Mouse (Mus musculus) testis, adult 10 weeks (tissue): ENCODE results near the gene Tmtc3. TPM values are rescaled to one million over a fixed set of nuclear protein-coding genes. Genes with fewer than 3 reads are reported as not detected.

Source experiments
- polyA plus RNA-seq: library from polyadenylated mRNA; stranded (reverse); fragments of 350-450 nt; fragmentation: Illumina TruSeq; extraction: RNeasy Lipid Tissue Mini Kit (QIAGEN cat#74804); gene quantifications from one replicate; pipeline ENCODE4 v1.2.3, GENCODE M21; 2014; ENCODE audit warnings: low read depth, low replicate concordance

Tmtc3 gene
- 15.0 TPM for polyA plus RNA-seq

GRCm38 (mm10) chr10:100487097-100487978 is at the start of gene Tmtc3, which contains the start of gene Cep290:
TSS of gene Tmtc3 (minus strand) at chr10:100487350.
TSS of gene Cep290 (plus strand) at chr10:100487558.

Other genes with a start within 250 kb of the Tmtc3 start
- gene Gm4301, start 151.7 kb downstream of the Tmtc3 start, polyA plus RNA-seq = not detected
- not detected for gene Gm4302, start 146.5 kb downstream of the Tmtc3 start, polyA plus RNA-seq
- gene Gm4303, start 141.4 kb downstream of the Tmtc3 start, polyA plus RNA-seq = not detected
- not detected for gene Gm4305, start 136.3 kb downstream of the Tmtc3 start, polyA plus RNA-seq
- gene Gm4307, start 126.0 kb downstream of the Tmtc3 start, polyA plus RNA-seq = not detected
- gene Gm4312, start 104.8 kb downstream of the Tmtc3 start, polyA plus RNA-seq = not detected
- gene Cep290, start 208 bp upstream of the Tmtc3 start, polyA plus RNA-seq = 365 TPM
- gene 4930430F08Rik, start 103.1 kb upstream of the Tmtc3 start, polyA plus RNA-seq = 76.7 TPM
- gene 1700017N19Rik, start 103.1 kb upstream of the Tmtc3 start, polyA plus RNA-seq = 505 TPM